Mouse (Mus musculus): ENCODE results near the gene Il11ra2. TPM values are rescaled to one million over a fixed set of nuclear protein-coding genes. Genes with fewer than 3 reads are reported as not detected.
"Not testable (repeated sequence)": the region's sequence is repeated elsewhere in the genome, so short reads cannot be mapped to it uniquely, and the experiment has no call there.

Il11ra2 gene
- total and polyA plus RNA-seq, 2 experiments from 2014 or later: not detected

DNA sequence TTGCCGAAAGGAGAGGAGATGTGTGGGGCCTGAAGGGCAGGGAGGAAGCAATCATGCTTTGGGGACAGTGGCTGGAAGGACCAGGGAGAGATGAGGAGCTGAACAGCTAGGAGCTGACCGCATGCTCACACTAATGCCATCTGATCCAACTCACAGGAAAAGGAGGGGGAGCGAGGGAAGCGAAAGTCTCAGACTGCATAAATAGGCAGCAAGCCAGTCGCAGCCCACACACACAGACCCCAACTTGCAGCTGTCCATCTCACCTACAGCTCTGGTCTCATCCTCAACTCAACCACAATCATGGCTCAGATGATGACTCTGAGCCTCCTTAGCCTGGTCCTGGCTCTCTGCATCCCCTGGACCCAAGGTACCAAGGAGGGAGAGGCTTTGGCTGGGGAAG, 49.8 kb downstream of the Il11ra2 start, which contains the start of gene Gm10591:
Gene Gm10591 (plus strand): TSS at position 301 of the 400 bp plus-strand sequence.
- H3K36me3 ChIP-seq (replicated peaks; ENCODE audit: control insufficient read depth, insufficient read depth, low read length); H3K9ac ChIP-seq (replicated peaks; ENCODE audit: low read depth, low read length); H3K4me1 ChIP-seq (ENCODE audit: control insufficient read depth, insufficient read depth); H3K9me3 ChIP-seq (replicated peaks; ENCODE audit: control insufficient read depth, low read length); H3K27ac ChIP-seq (ENCODE audit: low read depth); DNase-seq (ENCODE audit: low spot score); ATAC-seq (ENCODE audit: insufficient read depth, low read depth); H3K4me2 ChIP-seq (ENCODE audit: low read depth, low read length); H3K4me3 ChIP-seq (ENCODE audit: low read depth, low read length); H3K27me3 ChIP-seq (ENCODE audit: control insufficient read depth, insufficient read depth, low read length): not testable (repeated sequence)
- WGBS: no CpG with 5 or more reads among the region's 5 CpGs

Other genes with a start within 250 kb of the Il11ra2 start
- gene Gm21586, start 222.5 kb downstream of the Il11ra2 start, total RNA-seq (2014; rRNA removed; ENCODE audit: low replicate concordance): not detected in 2 replicates
- gene Gm21586, start 222.5 kb downstream of the Il11ra2 start, polyA plus RNA-seq (2015; fragmentation: Nextera tagmentation; extraction: Ambion mirVana): not detected in 2 replicates
- not detected in 2 replicates for gene Gm2163, start 195.1 kb downstream of the Il11ra2 start, total RNA-seq (2014; rRNA removed; ENCODE audit: low replicate concordance)
- not detected in 2 replicates for gene Gm2163, start 195.1 kb downstream of the Il11ra2 start, polyA plus RNA-seq (2015; fragmentation: Nextera tagmentation; extraction: Ambion mirVana)
- not detected in 2 replicates for gene Fam205a2, start 133.7 kb downstream of the Il11ra2 start, total RNA-seq (2014; rRNA removed; ENCODE audit: low replicate concordance)
- gene Fam205a2, start 133.7 kb downstream of the Il11ra2 start, polyA plus RNA-seq (2015; fragmentation: Nextera tagmentation; extraction: Ambion mirVana): not detected in 2 replicates
- not detected in 2 replicates for gene Gm10591, start 49.7 kb downstream of the Il11ra2 start, total RNA-seq (2014; rRNA removed; ENCODE audit: low replicate concordance)
- 0.45 TPM in 1 of 2 replicates, not detected in the other for gene Gm10591, start 49.7 kb downstream of the Il11ra2 start, polyA plus RNA-seq (2015; fragmentation: Nextera tagmentation; extraction: Ambion mirVana)
- gene Gm2564, start 32.2 kb downstream of the Il11ra2 start, total RNA-seq (2014; rRNA removed; ENCODE audit: low replicate concordance): not detected in 2 replicates
- 0.22 and 0.27 TPM in 2 replicates for gene Gm2564, start 32.2 kb downstream of the Il11ra2 start, polyA plus RNA-seq (2015; fragmentation: Nextera tagmentation; extraction: Ambion mirVana)
- not detected in 2 replicates for gene Ccl27b, start 6.6 kb downstream of the Il11ra2 start, total RNA-seq (2014; rRNA removed; ENCODE audit: low replicate concordance)
- gene Ccl27b, start 6.6 kb downstream of the Il11ra2 start, polyA plus RNA-seq (2015; fragmentation: Nextera tagmentation; extraction: Ambion mirVana): not detected in 2 replicates
- not detected in 2 replicates for gene 4930578G10Rik, start 73.7 kb upstream of the Il11ra2 start, total RNA-seq (2014; rRNA removed; ENCODE audit: low replicate concordance)
- not detected in 2 replicates for gene 4930578G10Rik, start 73.7 kb upstream of the Il11ra2 start, polyA plus RNA-seq (2015; fragmentation: Nextera tagmentation; extraction: Ambion mirVana)
- not detected in 2 replicates for gene Ccl19, start 94.7 kb upstream of the Il11ra2 start, total RNA-seq (2014; rRNA removed; ENCODE audit: low replicate concordance)
- not detected in 2 replicates for gene Ccl19, start 94.7 kb upstream of the Il11ra2 start, polyA plus RNA-seq (2015; fragmentation: Nextera tagmentation; extraction: Ambion mirVana)
- 13.1 and 21.8 TPM in 2 replicates for gene Ccl21a, start 112.1 kb upstream of the Il11ra2 start, total RNA-seq (2014; rRNA removed; ENCODE audit: low replicate concordance)
- 19.0 and 26.8 TPM in 2 replicates for gene Ccl21a, start 112.1 kb upstream of the Il11ra2 start, polyA plus RNA-seq (2015; fragmentation: Nextera tagmentation; extraction: Ambion mirVana)
- not detected in 2 replicates for gene Fam205a1, start 192.0 kb upstream of the Il11ra2 start, total RNA-seq (2014; rRNA removed; ENCODE audit: low replicate concordance)
- gene Fam205a1, start 192.0 kb upstream of the Il11ra2 start, polyA plus RNA-seq (2015; fragmentation: Nextera tagmentation; extraction: Ambion mirVana): not detected in 2 replicates
- not detected in 2 replicates for gene Gm12394, start 194.9 kb upstream of the Il11ra2 start, total RNA-seq (2014; rRNA removed; ENCODE audit: low replicate concordance)
- gene Gm12394, start 194.9 kb upstream of the Il11ra2 start, polyA plus RNA-seq (2015; fragmentation: Nextera tagmentation; extraction: Ambion mirVana): 0.05 and 0.07 TPM in 2 replicates
- not detected in 2 replicates for gene Fam205c, start 212.3 kb upstream of the Il11ra2 start, total RNA-seq (2014; rRNA removed; ENCODE audit: low replicate concordance)
- 0.18 and 0.23 TPM in 2 replicates for gene Fam205c, start 212.3 kb upstream of the Il11ra2 start, polyA plus RNA-seq (2015; fragmentation: Nextera tagmentation; extraction: Ambion mirVana)

Measured in heart, postnatal 0 days (tissue).